Mouse (Mus musculus): ENCODE data around the gene Mettl8. TPM values are rescaled to one million over a fixed set of nuclear protein-coding genes. Genes with fewer than 3 reads are reported as not detected.
A peak's percentile ranks its signal among the peaks of the same experiment; 100 is the strongest.

The Mettl8 gene
- 10 to 100 TPM; 22.3 to 24.8 TPM for polyA plus RNA-seq (2017; shearing (Covaris generic))

DNA sequence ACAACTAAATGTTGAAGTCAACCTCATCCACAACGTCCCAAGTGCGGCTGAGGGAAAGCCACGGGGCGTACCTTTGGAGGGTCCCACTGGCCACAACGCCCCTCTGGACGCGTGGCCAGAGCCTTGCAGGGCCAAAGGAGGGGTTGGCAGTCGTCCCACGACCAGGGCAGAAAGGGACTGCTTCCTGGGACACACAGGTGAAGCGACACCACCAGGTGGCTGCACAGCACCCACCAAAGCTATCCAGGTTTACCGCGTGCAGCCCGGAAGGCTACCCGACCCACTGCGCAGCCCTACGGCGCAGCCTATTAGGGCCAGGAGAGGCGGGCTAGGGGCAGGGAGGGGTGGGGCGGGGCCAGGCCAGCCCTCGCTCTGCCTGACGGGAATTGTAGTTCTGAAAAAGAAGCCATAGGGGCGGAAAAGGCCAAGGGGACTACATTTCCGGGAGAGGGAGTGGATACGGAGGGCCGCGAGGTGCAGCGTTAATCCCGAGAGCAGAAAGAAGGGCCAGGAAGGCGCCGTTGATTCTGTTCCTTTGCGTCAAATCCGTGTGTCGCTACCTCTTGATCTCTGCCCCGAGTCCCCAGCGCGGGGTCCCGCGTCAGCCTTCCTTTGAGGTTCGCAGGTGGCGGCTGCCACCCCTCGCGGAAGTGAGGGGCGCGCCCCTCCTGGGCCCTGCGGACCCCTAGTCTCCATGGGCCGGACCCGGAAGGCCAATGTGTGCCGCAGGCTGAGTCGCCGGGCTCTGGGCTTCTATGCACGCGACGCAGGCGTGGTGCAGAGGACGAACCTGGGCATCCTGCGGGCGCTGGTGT is at the start of gene Mettl8, which contains the start of gene Dcaf17:
Gene Mettl8, minus strand, starts transcription at position 284 of the 815 bp plus-strand sequence.
Gene Dcaf17, plus strand, starts transcription at position 29 of the 815 bp plus-strand sequence.
- peak; percentile 92 for ATAC-seq

DNA sequence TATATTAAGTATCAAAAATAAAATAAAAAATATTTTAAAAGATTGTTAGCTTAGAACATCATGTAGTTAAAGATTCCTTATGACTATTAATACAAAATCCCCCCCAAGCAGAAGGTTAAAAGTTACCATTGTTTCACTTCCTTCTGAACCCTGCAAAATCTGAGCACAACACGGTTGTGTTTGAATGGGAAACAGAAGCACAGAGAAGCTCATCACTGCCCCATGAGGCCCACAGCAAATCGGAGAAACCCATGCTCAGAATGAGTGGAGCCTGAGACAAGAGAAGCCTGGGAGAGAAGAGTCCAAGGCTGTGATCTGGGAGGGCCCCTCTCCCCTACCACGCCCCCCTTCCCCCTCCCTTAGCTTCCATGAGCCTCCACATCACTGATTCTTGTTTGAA is 49.3 kb upstream of the Mettl8 start:
- no peak for ATAC-seq

DNA sequence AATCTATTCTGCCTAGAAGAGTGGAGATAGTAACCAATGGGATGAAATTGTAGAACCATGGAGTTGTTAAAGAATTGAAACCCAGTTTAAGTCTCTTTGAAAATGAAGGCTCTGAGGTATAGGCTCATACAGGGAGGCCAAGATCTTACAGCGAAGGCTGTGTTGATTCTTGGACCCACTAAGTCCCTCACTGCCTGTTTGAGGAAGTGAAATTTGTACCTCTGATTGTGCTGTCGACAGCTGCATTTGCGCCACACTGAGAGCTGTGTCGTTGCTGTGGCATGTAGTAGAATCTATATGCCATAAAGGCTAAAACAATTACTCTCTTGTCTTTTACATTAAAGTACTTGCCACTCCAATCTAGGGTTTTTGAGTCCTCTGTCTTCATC is 47.9 kb upstream of the Mettl8 start:
- no peak for ATAC-seq

DNA sequence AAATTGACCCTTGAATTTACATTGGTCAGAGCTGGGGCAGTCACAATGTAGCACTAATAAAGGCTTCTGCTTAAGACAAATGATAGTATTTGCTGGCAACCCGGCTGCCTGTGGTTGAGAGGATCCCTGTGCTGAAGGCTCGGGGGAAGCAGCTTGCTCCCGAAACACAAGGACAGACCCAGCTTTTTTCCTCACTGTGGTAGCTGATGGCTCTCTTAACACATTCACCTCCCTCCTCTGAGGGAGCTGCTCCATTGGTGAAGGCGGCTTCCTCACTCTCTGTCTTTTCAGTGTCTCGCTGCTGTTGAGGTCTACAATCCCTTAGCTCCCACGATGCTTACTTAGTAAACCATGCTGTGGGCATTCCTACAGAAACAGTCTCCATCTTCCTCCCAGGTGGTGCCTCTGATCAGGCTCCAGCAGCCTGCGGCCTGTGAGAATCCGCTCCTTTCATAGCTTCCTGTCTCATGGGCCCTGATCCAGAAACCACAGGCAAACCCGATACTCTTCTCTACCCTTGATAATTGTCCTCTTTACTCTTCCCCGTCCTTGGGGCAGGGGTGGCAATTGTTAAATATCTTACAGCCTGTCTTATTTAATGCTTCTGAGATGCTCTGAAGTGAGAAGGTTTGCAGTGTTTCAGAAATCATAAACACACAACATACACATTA is 47.4 kb upstream of the Mettl8 start:
- ATAC-seq = no peak

DNA sequence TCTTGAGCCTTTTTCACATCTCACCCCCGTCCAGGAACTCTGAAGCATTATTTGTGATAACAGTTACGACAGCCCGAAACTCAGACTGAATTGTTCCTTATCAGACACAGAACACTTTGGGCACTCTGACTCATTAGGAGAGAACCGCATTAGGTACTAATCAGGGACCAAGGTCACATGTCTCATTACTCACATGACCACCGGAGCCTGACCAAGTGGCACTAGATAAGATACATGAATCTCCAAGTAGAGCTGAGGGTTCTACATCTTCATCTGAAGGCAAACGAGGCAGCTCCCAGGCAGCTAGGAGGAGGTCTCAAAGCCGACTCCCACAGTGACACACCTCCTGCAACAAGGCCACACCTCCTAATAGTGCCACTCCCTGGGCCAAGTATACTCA is 40.8 kb upstream of the Mettl8 start:
- ATAC-seq = no peak

DNA sequence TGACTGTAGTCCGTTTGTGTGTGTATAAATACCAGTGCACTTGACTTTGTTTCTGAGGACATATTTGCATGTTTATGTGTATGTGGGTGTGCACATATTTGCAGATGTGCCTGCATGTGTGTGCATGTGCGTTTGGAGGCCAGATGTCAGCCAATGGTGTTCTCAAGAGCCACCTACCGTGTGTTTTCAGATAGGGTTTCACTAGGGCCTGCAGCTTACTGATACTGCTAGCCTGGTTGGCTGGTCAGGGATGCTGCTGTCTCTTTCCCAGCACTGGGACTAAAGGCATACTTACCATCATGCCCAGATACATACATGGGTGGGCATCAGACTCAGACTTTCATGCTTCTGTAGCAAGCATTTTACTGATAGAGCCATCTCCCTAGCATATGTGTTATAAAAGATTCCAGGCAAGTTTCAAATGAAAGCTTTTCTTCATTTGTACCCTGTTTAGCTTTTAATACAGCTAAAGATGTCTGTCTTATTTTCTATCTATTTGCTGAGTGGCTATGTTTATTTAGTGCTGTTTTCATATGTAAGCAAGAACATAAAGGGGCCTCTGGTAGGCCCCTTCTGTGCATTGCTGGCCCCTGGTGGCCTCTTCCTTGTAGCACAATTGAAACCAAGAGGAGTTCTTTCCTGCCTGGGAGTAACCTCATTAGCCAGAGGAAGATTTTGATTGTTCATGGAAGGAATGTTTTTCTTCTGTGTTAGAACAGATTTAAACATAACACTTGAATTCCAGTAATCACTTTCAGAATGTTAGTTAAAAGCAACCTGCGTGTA is 35.5 kb upstream of the Mettl8 start:
- ATAC-seq = no peak

DNA sequence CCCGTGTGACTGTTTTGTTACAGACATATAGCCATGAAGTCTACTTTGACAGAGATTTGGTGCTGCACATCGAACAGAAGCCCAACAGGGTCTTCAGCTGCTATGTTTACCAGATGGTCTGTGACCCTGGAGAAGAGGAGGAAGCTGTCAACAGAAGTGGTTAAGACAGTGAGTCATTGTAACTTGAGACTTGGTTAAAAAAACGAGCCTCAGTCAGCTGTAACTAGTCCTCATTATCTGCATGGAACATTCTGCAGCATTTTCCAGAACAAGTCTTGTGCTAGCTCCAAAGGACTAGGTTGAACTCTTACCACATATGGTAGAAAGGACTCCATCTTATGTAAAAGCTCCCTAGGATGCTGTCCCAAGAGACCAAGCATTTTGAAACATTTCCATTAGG is 34.4 kb upstream of the Mettl8 start:
- no peak for ATAC-seq

DNA sequence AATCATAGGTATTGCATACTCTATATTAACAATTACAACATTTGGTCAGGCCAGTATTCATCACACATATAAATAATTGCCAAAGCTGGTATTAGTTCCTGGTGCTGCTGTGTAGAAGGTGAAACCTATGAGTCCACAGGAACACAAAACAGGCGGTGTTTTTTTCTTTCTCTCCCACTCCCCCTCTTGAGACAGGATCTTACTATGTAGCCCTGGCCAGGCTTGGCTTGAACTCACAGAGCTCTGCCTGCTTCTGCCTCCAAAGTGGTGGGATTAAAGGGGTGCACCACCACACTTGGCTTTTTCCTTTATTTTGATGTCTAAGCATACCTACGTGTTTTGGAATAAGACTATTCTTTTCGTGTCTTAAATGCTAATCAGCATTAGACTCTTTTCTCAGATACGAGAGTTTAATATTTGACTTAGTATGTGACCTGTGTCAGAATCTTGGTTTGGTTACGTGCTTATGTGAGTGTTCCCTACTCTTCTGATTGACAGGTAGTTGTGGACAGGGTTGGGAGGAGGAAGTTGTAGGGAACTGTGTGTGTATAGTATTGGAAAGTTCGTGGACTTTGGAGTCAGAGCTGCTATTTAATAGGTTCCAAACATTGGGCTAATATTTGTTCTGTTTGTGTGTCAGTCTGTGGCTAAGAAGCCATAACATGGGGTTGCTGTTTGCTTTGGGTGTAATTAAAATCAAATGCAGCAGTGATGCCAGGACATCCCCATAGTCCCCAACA is 28.2 kb upstream of the Mettl8 start:
- ATAC-seq = no peak

DNA sequence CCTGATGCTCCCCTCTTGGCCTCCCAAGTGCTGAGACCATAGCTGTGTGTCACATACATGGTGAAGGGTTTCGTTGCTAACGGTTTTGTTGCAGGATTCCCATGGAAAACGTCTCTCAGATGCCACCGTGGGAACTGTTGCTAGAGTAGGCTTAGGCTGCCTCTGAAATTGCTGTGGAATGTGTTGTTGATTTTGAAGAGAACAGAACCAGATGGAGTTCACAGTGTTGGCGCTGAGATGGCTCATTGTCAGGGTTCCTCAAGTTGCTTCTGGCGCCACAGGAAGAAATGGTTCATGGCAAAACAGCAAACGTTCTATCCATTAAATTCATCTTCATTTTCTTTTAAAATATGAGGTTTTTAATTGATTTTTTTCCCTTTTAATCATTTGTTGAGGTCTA is 27.0 kb upstream of the Mettl8 start:
- no peak for ATAC-seq

DNA sequence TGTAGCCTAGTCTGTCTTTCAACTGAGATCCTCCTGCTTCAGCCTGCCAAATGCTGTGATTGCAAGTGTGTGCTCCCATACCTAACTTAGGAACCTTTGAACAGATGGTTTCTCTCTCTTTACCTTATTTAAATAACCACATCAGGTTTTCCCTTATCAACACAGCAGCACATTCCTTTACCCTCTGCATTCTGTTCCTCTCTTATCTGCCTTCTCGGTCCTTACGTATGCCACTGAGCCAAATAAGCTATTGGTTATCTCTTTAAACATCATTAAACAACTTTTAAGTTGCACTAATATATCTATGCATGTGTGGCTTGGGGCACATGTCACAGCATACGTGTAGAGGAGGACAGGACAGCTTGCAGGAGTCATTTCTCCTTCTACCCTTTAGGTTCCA is 18.4 kb upstream of the Mettl8 start:
- no peak for ATAC-seq

DNA sequence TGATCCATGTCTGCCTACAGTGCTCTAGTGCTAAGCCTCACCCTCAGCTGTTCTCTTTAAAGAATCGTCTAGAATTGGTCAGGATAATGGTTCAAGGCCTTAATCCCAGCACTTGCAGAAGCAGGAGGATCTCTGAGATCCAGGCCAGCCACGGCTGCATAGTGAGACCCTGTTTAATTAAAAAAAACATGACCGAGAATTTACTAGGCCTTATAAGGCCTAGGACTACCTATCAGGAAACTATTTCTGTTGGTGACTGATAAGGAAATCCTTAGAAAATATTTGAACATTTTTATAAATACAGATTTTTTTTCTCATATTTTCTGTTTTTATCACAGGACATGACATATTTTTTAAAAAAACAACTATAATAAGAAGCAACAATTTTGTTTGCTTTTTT is 17.9 kb upstream of the Mettl8 start:
- no peak for ATAC-seq

DNA sequence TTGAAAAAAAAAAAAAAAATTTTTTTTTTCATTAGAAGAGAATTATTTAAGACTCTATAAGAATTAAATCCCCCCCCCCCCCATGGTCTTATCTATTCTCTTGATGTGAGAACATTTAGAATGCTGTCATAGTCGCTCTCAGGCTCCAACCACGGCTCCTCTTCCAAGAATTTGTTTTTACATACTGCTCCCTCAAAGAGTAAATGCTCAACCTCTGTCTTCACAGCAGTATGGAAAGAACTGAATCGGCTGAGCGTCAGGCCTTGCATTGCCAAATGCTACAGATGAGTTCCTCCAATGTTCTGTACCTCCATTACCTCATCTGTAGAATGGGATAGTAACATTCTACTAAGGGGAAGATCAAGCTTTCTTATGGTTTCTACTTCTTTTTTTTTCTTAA is 16.2 kb upstream of the Mettl8 start:
- ATAC-seq = no peak

DNA sequence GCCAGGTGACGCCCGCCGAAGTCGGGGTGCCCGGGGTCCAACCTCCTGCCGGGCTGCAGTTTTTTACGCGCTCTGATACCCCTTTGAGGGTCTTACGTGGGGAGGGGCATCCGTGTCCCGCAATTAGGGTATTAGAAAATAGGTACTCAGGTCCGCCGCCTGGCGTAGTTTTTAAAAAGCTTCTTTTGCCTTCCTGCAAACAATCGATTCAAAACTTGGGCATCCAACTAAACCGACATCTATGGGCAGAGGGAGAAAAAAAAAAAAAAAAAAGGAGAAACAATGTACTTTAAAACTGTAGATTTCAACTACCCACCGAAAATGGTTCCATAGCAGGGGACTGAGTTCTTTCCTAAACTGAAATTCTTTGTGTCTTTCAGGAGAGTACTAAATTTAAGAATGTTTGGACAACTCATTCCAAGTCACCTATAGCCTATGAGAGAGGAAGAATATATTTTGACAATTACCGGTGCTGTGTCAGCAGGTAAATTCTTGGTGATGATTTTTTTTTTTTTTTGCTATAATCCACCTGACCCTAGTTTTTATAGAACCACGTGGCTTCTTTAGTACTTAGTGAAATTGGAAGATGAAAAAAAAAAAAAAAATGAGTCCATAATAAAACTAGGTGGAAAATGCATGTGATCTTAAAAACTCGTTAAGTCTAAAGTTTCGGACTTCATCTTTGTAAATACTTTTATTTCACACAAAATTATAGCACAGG is 892 bp upstream of the Mettl8 start:
- ATAC-seq = no peak

DNA sequence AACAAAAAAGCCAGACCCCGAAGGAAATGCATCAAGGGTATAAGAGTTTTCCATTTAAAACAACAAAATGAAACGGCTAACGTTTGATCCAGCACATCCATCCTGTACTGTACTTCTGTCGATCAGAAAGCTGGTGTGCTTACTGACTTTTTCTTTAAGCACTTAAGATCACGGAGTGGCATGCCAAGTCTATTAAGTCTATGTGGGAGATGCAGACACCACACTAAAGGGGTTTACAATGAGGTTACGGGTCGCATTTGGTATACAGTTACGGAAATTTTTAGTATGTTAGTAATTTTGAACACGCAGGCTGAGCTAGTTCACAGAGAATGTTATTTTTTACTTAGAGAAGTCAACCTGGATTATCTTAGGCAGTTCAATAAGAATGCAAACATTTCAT is 667 bp downstream of the Mettl8 start:
- no peak for ATAC-seq

DNA sequence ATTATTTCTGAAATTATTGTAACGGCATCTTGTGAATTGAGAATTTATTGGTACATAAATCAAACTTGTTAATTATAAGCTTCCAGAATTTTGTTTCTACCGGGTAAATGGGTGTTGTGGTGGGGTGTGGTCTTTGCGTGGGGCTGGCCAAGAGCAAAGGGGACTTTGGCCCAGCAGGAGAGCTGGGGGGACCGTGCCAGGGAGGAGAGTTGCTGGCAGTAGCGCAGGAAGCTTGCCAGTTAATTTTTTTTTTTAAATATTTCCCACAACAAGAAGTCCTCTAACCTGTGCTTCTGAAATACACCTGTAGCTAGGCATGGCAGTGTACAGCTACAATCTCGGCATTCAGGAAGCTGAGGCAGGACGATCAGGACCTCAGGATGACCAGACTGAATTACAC is 4.9 kb downstream of the Mettl8 start:
- ATAC-seq = no peak

DNA sequence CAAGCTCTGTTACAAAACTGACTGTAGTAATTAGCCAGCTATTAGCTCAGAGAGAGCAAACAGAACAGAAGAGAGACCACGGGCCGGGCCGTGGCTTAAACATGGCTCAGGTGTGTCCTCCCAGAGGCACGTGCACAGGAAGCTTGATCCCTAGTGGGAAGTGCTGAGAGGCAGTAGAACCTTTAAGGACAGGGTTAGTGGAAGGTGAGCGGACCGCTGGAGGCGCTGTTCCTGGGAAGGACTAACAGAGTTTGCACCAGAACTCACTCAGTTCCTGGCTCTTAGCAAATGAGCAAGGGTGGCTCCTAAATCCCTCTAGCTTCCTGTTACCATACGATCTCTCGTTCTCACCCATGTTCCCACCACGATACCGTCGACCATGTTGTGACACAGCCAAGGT is 6.5 kb downstream of the Mettl8 start:
- no peak for ATAC-seq

DNA sequence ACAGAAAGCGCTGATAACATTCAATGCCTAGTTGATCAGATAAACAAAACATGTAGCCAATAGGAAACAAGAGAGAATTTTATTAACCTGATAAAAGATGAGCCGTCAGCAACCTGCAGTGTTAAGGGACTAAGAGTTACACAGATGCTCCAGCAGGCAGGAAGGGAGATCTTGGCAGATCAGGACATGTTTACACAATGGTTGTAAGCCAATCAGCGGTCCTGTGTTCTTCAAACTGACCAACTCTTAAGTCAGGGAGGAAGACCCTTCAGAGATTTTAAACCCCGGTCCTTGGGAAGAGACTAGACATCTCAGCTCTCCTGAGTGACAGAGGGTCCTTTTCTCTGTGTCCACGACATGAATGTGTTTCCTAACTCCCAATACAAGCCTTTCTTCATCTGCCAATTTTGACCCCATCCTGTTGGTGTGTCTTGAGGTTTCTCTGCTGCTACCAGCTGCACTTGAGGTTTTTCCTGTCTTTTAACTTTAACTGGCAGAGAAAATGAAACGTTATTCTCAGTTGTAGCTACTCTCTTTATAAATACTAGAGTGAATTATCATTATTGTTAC is 8.5 kb downstream of the Mettl8 start:
- ATAC-seq = peak; percentile 44

DNA sequence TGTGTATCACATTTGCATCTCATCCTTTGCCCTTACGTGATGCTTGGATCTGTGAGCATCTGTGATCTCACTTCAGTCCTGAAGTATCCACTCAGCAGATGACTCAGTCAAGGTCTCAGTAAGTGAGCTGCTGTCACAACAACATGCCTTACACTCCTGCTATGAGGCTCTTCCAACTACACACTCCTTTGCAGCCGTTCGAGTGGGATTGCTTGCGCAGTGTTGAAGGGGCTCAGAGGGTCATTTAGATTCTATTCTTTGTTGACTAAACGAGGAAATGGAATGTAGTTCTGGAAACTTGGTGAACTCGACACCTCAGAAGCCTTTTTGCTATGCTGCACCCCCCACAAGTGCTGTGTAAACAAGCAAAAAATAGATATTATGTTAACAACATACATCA is 9.2 kb downstream of the Mettl8 start:
- no peak for ATAC-seq

DNA sequence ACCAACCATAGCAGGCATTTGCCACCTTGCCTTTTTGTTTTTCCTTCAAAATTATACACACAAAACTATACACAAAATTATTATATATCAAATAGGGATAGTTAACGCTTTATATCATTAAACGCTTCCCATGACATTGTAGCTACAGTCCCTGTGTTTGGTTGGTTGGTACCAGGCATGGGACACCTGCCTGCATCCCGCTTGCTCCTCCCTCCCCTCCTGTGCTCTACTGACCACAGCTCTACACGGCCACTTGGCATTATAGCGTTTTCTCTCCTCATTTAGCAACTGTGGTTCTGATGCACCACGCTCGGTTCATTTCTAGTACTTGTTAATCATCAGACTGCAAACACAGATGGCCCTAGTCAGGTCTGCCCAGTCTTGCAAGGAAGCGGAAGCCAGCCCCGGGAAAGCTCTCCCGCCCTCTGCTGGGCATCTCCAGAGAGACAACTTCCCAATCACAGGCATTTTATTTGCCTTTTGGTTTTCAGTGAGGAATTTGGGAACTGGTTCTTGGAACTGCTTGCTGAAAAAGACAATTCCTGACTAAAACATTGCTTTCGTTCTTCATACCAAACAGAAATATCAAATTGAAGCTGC is 15.8 kb downstream of the Mettl8 start:
- ATAC-seq = no peak

DNA sequence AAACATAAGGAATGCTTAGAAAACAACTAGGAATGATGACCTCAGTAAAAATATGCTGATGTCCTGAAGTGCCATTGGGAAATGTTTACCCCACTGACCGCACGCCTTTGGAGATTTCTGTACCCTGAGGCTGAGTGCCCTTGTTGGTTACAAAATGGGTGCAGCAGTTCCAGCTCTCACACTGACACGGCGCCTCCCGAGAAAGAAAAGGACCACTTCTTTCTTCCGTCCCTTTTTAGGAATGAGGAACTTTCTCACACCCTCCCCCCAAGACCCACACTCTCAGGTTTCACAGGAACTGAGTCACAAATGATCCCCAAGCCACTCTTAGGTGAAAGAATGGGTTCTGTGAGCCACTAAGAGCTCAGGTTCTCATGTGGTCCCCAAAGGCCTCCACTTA is 17.9 kb downstream of the Mettl8 start:
- ATAC-seq = no peak

DNA sequence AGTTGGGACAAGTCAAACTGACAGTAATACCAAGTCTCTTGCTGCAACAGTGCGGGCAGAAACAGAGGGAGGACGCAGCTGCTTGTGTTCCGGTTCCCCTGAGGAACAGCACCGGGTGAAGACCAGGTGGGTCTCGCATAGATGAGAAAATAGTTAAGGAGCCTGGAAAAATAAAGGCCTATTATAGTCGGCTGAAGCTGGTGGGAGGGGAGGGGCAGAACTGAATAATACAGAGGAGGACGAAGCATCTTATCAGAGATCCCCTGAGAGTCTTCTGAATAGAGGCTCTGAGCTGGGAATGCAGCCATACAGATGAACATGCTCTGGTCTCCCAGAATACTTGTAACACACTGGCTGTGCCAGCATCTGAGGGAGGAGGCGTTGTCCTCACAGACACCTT is 21.4 kb downstream of the Mettl8 start:
- no peak for ATAC-seq
